7 mouse cellular contexts compared by ENCODE assay signal in the genomic region with DNA sequence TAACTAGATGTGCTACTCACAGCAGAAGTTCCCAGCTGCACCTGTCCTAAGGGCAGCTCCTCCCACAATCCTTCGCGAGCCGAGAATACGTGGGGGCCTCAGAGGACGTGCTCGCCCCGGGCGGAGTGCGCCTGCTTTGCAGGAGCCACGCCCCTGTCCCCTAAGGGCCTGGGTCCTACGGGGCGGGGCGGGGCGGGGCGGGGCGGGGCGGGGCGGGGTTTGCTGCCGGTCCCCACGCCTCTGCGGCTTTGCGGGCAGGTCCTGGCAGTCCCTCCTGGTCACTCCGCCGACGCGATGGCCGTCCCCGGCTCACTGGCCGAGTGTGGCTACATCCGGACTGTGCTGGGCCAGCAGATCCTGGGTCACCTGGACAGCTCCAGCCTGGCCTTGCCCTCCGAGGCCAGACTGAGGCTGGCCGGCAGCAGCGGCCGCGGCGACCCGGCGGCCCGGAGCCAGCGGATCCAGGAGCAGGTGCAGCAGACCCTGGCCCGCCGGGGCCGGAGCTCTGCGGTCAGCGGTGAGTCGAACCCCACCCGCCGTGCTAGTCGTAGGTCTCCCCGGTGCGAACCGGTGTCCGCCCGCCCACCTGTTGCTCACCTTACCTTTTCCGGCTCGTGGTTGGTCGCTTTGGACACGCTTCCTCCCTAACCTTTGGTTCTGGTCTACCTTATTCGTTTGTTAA. TPM values are rescaled to one million over a fixed set of nuclear protein-coding genes. Genes with fewer than 3 reads are reported as not detected.
DNase-seq lines count a peak whose midpoint lies in the region; ATAC-seq lines count a peak whose summit lies in the region.

TSS of gene Pkp2 (plus strand) at position 240 of the 682 bp plus-strand sequence.

- H3K27ac ChIP-seq in hindbrain, embryonic 14.5 days: no peak within 1 kb of the TSS

- H3K4me3 ChIP-seq in hindbrain, embryonic 14.5 days (replicated peaks; ENCODE audit: low read length): peak within 1 kb of the TSS; percentile 68

- no peaks in the 10 kb centered on the region for H3K36me3 ChIP-seq in hindbrain, embryonic 14.5 days (replicated peaks; ENCODE audit: control insufficient read depth, insufficient read depth)

- peak within 1 kb of the TSS; percentile 62 for H3K9ac ChIP-seq in hindbrain, embryonic 14.5 days

- ATAC-seq in hindbrain, embryonic 14.5 days (ENCODE audit: low FRiP score): peak; percentile 94
- ATAC-seq in megakaryocyte, adult 5-6 weeks (ENCODE audit: poor library complexity, severe bottlenecking): peak; percentile 71

- H3K4me1 ChIP-seq in hindbrain, embryonic 14.5 days (replicated peaks; ENCODE audit: control insufficient read depth, insufficient read depth, low read length): no peaks in the 10 kb centered on the region

- H3K27me3 ChIP-seq in hindbrain, embryonic 14.5 days (ENCODE audit: control insufficient read depth, insufficient read depth, low read length): peaks cover 34% of the 10 kb centered on the region; the same call in 1 of the 2 replicates

- DNase-seq in ZHBTc4 (ENCODE audit: low read depth, low spot score): peak; percentile 91
- DNase-seq in cerebellum, adult 9-10 months: peak; percentile 38
- DNase-seq in gastrocnemius, adult 18-20 months (ENCODE audit: low spot score): peak; percentile 63
- DNase-seq in hindbrain, embryonic 14.5 days (ENCODE audit: low spot score): peak; percentile 44
- DNase-seq in layer of hippocampus, postnatal 36 days: peak in 1 of 2 experiments; percentile 60
- peak; percentile 22 for DNase-seq in right cerebral cortex, postnatal 4 days

- H3K9me3 ChIP-seq in hindbrain, embryonic 14.5 days (ENCODE audit: control insufficient read depth, low read length): no peaks in the 10 kb centered on the region

- H3K4me2 ChIP-seq in hindbrain, embryonic 14.5 days (replicated peaks): peak within 1 kb of the TSS; percentile 98

- WGBS in hindbrain, embryonic 14.5 days: under 1% methylated on average over 59 of the region's 59 CpGs

RNA-seq across cellular contexts. Expression of gene Pkp2, which starts in this region (rescaled TPM):
- 1 to 10 TPM; 3.6 to 5.7 TPM for total RNA-seq in gastrocnemius, adult 18-20 months (2021)
- 2.0 and 2.4 TPM in 2 replicates for polyA plus RNA-seq in hindbrain, embryonic 14.5 days (2014; fragmentation: Nextera tagmentation; extraction: Ambion mirVana)
- 10 to 100 TPM; 47.4 to 57.3 TPM for total RNA-seq in layer of hippocampus, postnatal 36 days (2021)
- total RNA-seq in megakaryocyte, adult 5-6 weeks (2015): 0.07 TPM in 1 of 2 replicates, not detected in the other
- 0.12 TPM in 1 of 2 replicates, not detected in the other for total RNA-seq in megakaryocyte, adult 5-6 weeks (2017)

Comparison
In these comparisons a context has a peak if more than half of its experiments do, and no peak if none do; other contexts are left out.
1. RNA of gene Pkp2 (total RNA-seq): 47.4 to 57.3 TPM in layer of hippocampus, postnatal 36 days; 3.6 to 5.7 TPM in gastrocnemius, adult 18-20 months and 0.07 to 0.12 TPM in megakaryocyte, adult 5-6 weeks; every median in the first group is over 4 times any median in the second.
2. Peak in ATAC-seq in megakaryocyte, adult 5-6 weeks; RNA of the gene not detected or under 1 TPM.